In genomic region chr19:53801789-53802683, GRCm38 (mm10) we compare ENCODE assay signal across 11 mouse cellular contexts.
DNase-seq lines count a peak whose midpoint lies in the region; ATAC-seq and TF ChIP-seq lines count a peak whose summit lies in the region.
"Had no signal": no experiment of that assay in that cellular context is flagged by ENCODE, and none has a peak within 500 bp of the region (broad histone marks: within the 10 kb centered on the region; RNA-seq: fewer than 3 reads in every experiment).

No protein-coding gene starts in this region.

- no peak for TF ChIP-seq EP300 in stomach, postnatal 0 days (optimal IDR thresholded peaks at IDR 0.05)

- no peaks in the 10 kb centered on the region for H3K36me3 ChIP-seq in lung, embryonic 14.5 days (ENCODE audit: insufficient read depth)
- H3K36me3 ChIP-seq in heart, embryonic 13.5 days = no peaks in the 10 kb centered on the region
- no peaks in the 10 kb centered on the region for H3K36me3 ChIP-seq in liver, embryonic 12.5 days
- no peaks in the 10 kb centered on the region for H3K36me3 ChIP-seq in stomach, postnatal 0 days (ENCODE audit: control insufficient read depth, insufficient read depth, low read length)
- no peaks in the 10 kb centered on the region for H3K36me3 ChIP-seq in forebrain, embryonic 10.5 days (replicated peaks)
- H3K36me3 ChIP-seq: limb, embryonic 15.5 days had no signal

- 54% methylated on average over 11 of the region's 11 CpGs for WGBS in lung, embryonic 14.5 days
- WGBS in lung, adult 2 months = 59% methylated on average over 11 of the region's 11 CpGs
- 30% methylated on average over 11 of the region's 11 CpGs for WGBS in heart, embryonic 13.5 days
- WGBS in liver, embryonic 12.5 days (ENCODE audit: insufficient replicate concordance) = 27% methylated on average over 11 of the region's 11 CpGs
- WGBS in stomach, postnatal 0 days = 67% methylated on average over 11 of the region's 11 CpGs
- 88% methylated on average over 11 of the region's 11 CpGs for WGBS in forebrain, embryonic 10.5 days

- DNase-seq in lung, embryonic 14.5 days = peak; percentile 36
- DNase-seq in lung, adult 2 months = no peak
- DNase-seq in stomach, postnatal 0 days (ENCODE audit: low spot score) = peak; percentile 36
- no peak for DNase-seq in cerebellum, adult 11 months
- DNase-seq in cerebellum, adult 9-10 months = no peak
- no peak for DNase-seq in forebrain, embryonic 10.5 days (ENCODE audit: extremely low spot score, low spot score)
- DNase-seq: thymus, postnatal 4 days had no signal

- H3K9me3 ChIP-seq in lung, embryonic 14.5 days (ENCODE audit: low read depth, low read length) = no peaks in the 10 kb centered on the region
- H3K9me3 ChIP-seq in heart, embryonic 13.5 days = no peaks in the 10 kb centered on the region
- no peaks in the 10 kb centered on the region for H3K9me3 ChIP-seq in liver, embryonic 12.5 days (replicated peaks)
- no peaks in the 10 kb centered on the region for H3K9me3 ChIP-seq in stomach, postnatal 0 days (ENCODE audit: control insufficient read depth, low read length)
- H3K9me3 ChIP-seq in forebrain, embryonic 10.5 days = no peaks in the 10 kb centered on the region
- H3K9me3 ChIP-seq: limb, embryonic 15.5 days had no signal

- H3K4me2 ChIP-seq in lung, embryonic 14.5 days = no peak overlapping the region
- peak overlapping the region; percentile 33 for H3K4me2 ChIP-seq in heart, embryonic 13.5 days
- peak overlapping the region; percentile 25 for H3K4me2 ChIP-seq in liver, embryonic 12.5 days
- H3K4me2 ChIP-seq in stomach, postnatal 0 days (replicated peaks; ENCODE audit: low read depth) = no peak overlapping the region
- H3K4me2 ChIP-seq: limb, embryonic 15.5 days had no signal

- peak overlapping the region; percentile 50; the same call in 1 of the 2 replicates for H3K27ac ChIP-seq in lung, embryonic 14.5 days (ENCODE audit: low read depth)
- peak overlapping the region; percentile 95 for H3K27ac ChIP-seq in heart, embryonic 13.5 days (replicated peaks)
- H3K27ac ChIP-seq in liver, embryonic 12.5 days = peak overlapping the region; percentile 81
- peak overlapping the region; percentile 45 for H3K27ac ChIP-seq in stomach, postnatal 0 days (replicated peaks)
- H3K27ac ChIP-seq in forebrain, embryonic 10.5 days = no peak overlapping the region
- H3K27ac ChIP-seq: limb, embryonic 15.5 days had no signal

- H3K9ac ChIP-seq in lung, embryonic 14.5 days = no peak overlapping the region
- H3K9ac ChIP-seq in heart, embryonic 13.5 days = peak overlapping the region; percentile 61
- peak overlapping the region; percentile 22 for H3K9ac ChIP-seq in liver, embryonic 12.5 days
- H3K9ac ChIP-seq in stomach, postnatal 0 days (ENCODE audit: low read length) = no peak overlapping the region
- H3K9ac ChIP-seq: limb, embryonic 15.5 days had no signal

- no peak overlapping the region for H3K4me3 ChIP-seq in lung, embryonic 14.5 days (ENCODE audit: low read depth, low read length)
- no peak overlapping the region for H3K4me3 ChIP-seq in lung, adult 2 months (replicated peaks; ENCODE audit: extremely low read depth, low read depth, low read length)
- H3K4me3 ChIP-seq in heart, embryonic 13.5 days = no peak overlapping the region
- H3K4me3 ChIP-seq in liver, embryonic 12.5 days = no peak overlapping the region
- H3K4me3 ChIP-seq in stomach, postnatal 0 days (ENCODE audit: low read depth, low read length) = no peak overlapping the region
- no peak overlapping the region for H3K4me3 ChIP-seq in forebrain, embryonic 10.5 days
- H3K4me3 ChIP-seq: limb, embryonic 15.5 days had no signal

- no peaks in the 10 kb centered on the region; the same call in none of the 2 replicates for H3K4me1 ChIP-seq in lung, embryonic 14.5 days (ENCODE audit: insufficient read depth)
- H3K4me1 ChIP-seq in lung, adult 2 months (ENCODE audit: control insufficient read depth, insufficient read depth, low read length) = peaks cover under 1% of the 10 kb centered on the region; the same call in 1 of the 2 replicates
- peaks cover 97% of the 10 kb centered on the region for H3K4me1 ChIP-seq in heart, embryonic 13.5 days
- H3K4me1 ChIP-seq in liver, embryonic 12.5 days = peaks cover 83% of the 10 kb centered on the region
- no peaks in the 10 kb centered on the region for H3K4me1 ChIP-seq in stomach, postnatal 0 days (replicated peaks; ENCODE audit: control insufficient read depth, insufficient read depth)
- peaks cover 13% of the 10 kb centered on the region for H3K4me1 ChIP-seq in forebrain, embryonic 10.5 days

- no peak for TF ChIP-seq CTCF in lung, embryonic 14.5 days (IDR thresholded peaks at IDR 0.05; ENCODE audit: low read depth)
- TF ChIP-seq CTCF in lung, adult 2 months (IDR thresholded peaks at IDR 0.05; ENCODE audit: insufficient read depth, low read length) = no peak
- no peak for TF ChIP-seq CTCF in stomach, postnatal 0 days (IDR thresholded peaks at IDR 0.05; ENCODE audit: low read depth)

- no peaks in the 10 kb centered on the region for H3K27me3 ChIP-seq in lung, embryonic 14.5 days (ENCODE audit: insufficient read depth, low read length)
- H3K27me3 ChIP-seq in heart, embryonic 13.5 days (replicated peaks) = 0 out of 2 replicates have a peak, but pooled peaks cover 3% of the 10 kb centered on the region
- H3K27me3 ChIP-seq in liver, embryonic 12.5 days (replicated peaks) = no peaks in the 10 kb centered on the region
- H3K27me3 ChIP-seq in stomach, postnatal 0 days (ENCODE audit: control insufficient read depth, insufficient read depth, low read length) = no peaks in the 10 kb centered on the region
- H3K27me3 ChIP-seq in forebrain, embryonic 10.5 days (ENCODE audit: poor library complexity, severe bottlenecking) = no peaks in the 10 kb centered on the region
- H3K27me3 ChIP-seq: limb, embryonic 15.5 days had no signal

- no peak for TF ChIP-seq POLR2A in lung, adult 2 months (IDR thresholded peaks at IDR 0.05; ENCODE audit: borderline replicate concordance, extremely low read depth, low read depth, low read length)

- peak; percentile 64 for ATAC-seq in lung, embryonic 14.5 days (ENCODE audit: insufficient read depth)
- ATAC-seq in heart, embryonic 13.5 days (ENCODE audit: extremely low read depth, insufficient number of reproducible peaks, low FRiP score, low TSS enrichment) = peak; percentile 72
- ATAC-seq in liver, embryonic 12.5 days = peak; percentile 62
- peak; percentile 32; the same call in 1 of the 2 replicates for ATAC-seq in stomach, postnatal 0 days (ENCODE audit: low FRiP score, low TSS enrichment)
- ATAC-seq: midbrain, embryonic 16.5 days had no signal

Comparison
In these comparisons a context has a peak if more than half of its experiments do, and no peak if none do; other contexts are left out.
1. DNase-seq: peak in lung, embryonic 14.5 days (single experiment) and stomach, postnatal 0 days (single experiment); none in lung, adult 2 months (single experiment), cerebellum, adult 11 months (single experiment), cerebellum, adult 9-10 months (single experiment) and forebrain, embryonic 10.5 days (single experiment).
2. H3K4me2 ChIP-seq: peak in heart, embryonic 13.5 days (single experiment) and liver, embryonic 12.5 days (single experiment); none in lung, embryonic 14.5 days (single experiment) and stomach, postnatal 0 days (single experiment).
3. H3K9ac ChIP-seq: peak in heart, embryonic 13.5 days (single experiment) and liver, embryonic 12.5 days (single experiment); none in lung, embryonic 14.5 days (single experiment) and stomach, postnatal 0 days (single experiment).
4. Peak in every context shown above with its lines, with median percentiles within 50 percentile points of each other: ATAC-seq.